Mouse (Mus musculus): ENCODE data around the gene 4833423E24Rik. TPM values are rescaled to one million over a fixed set of nuclear protein-coding genes. Genes with fewer than 3 reads are reported as not detected.

The 4833423E24Rik gene
- total RNA-seq (2021) = under 1 TPM; 0.20 to 0.21 TPM

DNA sequence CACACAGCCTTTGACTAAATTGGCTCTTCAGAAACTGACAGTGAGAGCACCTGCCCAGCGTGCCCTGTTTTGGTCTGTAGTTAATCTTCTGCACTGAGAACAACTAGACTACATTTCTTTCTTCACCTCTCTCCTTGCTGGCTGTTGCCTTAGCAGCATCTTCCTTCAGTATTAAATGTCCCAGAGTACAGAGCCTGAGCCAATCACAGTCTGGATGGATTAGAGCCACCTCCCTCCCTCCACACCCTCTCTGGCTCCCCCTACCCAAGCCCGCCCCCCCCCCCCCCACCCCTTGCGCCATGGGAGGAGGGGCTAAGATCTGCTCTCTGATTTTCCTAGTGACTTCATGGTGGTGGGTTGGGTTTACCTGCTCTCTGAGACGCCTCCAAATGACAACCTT is at the start of gene 4833423E24Rik:
Gene 4833423E24Rik, minus strand, starts transcription at position 146 of the 400 bp plus-strand sequence.
- no peak for DNase-seq (ENCODE audit: extremely low spot score in 1 of 2, low spot score in 1 of 2)

DNA sequence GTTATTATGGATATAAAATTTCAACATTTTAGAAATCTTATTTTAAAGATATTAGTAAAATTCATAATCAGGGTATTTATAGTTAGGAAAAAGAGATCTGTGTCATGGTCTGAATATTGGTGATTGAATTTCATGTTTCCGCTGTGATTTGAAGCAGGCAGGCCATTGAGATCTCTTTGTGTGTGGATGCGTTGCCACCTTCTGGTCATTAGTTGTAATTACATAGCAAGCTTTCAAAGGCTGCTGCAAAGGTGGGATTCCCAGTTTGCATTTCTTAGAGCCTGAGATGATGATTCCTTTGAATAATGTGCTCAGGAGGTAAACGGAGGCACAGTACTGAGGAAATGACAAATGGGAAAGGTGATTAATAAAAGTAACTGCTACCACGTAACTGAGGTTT is 42.4 kb upstream of the 4833423E24Rik start:
- DNase-seq (ENCODE audit: extremely low spot score in 1 of 2, low spot score in 1 of 2) = peak in 1 of 2 experiments; percentile 22

DNA sequence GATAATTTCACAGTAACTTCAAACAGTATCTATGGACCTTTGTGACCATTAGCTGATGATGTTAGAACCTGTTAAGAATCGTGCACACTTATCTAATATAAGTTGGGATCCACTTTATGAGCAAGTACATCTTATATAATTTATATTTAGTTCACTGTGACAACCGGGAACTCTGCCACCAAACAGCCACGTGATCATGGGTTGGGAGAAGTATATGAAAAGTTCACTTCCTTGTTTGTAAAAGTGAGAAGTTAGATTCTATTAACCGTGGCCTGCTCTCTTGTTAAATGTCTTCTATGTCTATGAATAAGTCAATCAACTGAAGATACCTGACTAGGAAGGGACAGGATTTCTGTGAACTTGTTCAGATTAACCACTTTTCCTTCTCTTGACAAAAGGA is 41.4 kb upstream of the 4833423E24Rik start:
- DNase-seq (ENCODE audit: extremely low spot score in 1 of 2, low spot score in 1 of 2) = no peak

DNA sequence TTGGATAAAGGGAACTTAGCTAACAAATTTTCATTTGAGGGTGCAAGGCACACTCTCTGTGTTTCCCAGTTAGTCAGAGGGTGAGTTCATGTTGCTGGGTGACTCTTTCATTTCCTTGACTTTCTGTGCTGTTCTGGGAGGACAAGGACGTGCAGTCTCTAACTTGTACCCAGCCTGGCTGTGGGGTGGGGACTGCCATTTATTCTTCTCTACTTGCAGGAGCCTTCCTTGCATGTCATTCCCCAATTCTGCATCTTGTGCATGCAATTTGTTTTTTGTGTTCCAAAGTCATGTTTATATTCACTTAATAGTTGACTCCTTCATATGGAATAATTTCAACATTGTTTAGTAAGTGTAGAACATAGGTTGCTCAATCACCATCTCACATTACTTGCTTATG is 36.0 kb upstream of the 4833423E24Rik start:
- DNase-seq (ENCODE audit: extremely low spot score in 1 of 2, low spot score in 1 of 2) = no peak

DNA sequence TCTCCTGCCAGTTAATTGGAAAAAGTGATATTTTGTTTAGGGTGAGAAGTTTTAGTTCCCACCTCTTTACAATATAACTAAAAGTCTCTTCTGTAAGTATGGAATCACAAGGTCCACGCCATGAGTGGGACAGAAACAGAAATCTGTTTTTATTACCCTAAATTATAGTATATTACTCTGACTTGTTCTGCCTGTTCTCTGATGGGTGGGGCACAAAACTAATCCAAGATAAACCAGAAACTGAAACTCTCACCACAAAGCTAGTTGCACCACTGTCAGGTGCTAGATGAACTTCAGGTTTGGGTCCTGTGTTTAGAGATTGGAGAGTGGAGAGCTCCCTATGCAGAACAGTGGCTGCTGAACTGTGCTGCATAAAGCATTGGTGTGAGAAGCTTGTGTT is 15.1 kb upstream of the 4833423E24Rik start:
- no peak for DNase-seq (ENCODE audit: extremely low spot score in 1 of 2, low spot score in 1 of 2)

DNA sequence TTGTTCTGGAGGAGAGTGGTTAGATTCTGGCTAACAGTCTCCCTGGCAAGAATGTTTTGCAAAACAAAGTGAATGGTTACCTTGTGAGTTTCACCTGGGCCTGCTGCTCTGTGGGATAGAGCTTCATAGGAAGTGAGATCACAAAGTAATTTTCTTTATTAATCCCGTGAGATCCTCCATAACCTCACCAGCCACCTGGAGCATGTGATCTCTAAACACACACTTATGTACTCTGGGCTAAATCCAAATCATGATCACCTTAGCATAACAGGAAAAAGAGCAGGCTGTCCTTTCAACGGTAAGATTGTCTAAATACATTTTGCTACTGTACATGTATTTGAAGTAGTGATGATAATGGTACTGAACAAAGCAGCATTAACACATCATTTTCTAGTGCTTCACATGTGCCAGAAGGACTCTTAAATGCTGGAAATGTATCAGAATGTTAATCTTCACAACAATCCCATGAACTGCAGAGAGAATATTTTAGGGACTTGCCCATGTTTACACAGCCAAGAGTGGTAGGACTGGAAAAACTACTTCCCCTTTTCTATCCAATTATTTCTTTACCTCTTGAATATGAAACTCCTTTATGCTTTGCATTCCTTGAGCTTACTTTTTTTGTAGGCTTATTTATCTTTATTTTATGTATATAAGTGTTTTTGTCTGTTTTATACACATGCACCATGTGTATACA is 13.4 kb upstream of the 4833423E24Rik start:
- no peak for DNase-seq (ENCODE audit: extremely low spot score in 1 of 2, low spot score in 1 of 2)

DNA sequence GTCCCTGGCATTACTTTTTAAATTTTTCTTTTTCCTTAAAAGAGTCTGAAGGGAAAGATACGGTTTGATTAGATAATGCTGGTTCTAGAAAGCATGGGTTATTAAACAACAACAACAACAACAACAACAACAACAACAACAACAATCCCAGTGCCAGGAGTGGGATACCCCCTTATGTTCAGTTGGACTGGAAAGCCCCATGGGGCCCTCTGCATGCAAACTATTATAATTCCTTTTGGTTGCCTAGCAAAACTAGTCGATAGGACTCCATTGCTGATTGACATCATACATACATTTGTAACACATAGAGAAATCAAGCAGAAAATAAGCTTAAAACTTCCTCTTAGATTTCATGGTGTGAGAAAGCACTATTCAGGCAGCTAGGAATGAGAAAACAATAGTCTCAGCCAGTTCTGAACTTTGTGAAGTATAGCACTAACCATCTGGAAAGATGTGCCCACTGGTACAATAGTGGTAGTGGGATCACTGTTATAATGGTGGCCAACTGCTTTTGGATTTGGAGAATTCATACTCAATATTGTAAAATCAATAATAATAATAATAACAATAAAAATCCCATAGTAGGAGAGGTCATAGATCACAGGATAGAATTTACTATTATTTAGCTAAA is 4.2 kb upstream of the 4833423E24Rik start:
- no peak for DNase-seq (ENCODE audit: extremely low spot score in 1 of 2, low spot score in 1 of 2)

DNA sequence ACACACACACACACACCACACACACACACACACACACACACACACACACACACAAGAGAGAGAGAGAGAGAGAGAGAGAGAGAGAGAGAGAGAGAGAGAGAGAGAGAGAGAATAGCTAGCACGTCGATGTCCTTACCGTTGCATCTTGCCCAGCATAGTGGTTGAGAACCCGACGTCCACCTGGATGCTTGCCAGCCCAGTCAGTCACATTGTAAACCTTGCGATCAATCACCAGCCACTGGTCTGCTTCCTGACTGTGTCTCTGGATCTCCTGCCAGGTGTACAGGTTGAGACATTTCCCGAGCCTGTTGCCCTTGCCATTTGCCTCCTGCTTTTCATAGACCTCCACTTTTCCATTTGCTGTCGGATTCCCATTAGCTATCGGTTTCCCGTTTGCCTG is 532 bp downstream of the 4833423E24Rik start:
- no peak for DNase-seq (ENCODE audit: extremely low spot score in 1 of 2, low spot score in 1 of 2)

DNA sequence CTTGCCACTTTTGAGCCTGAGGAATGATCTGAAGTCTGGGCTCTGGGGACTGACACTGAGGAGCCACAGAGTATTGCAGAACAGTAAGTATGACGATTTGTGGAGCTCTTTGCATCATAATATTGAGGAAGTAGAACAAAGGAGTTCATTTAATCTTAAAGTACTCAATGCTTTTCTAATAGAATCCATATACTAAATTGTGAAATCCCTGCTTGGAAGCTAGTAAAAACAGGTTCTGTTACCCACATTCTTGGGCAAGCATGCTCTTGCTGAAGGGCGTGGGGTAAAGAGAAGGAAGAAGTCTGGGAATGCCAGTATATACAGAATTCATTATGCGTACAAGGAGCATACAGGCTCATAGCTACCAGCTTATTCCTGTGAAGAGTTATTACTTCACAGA is 8.4 kb downstream of the 4833423E24Rik start:
- no peak for DNase-seq (ENCODE audit: extremely low spot score in 1 of 2, low spot score in 1 of 2)

DNA sequence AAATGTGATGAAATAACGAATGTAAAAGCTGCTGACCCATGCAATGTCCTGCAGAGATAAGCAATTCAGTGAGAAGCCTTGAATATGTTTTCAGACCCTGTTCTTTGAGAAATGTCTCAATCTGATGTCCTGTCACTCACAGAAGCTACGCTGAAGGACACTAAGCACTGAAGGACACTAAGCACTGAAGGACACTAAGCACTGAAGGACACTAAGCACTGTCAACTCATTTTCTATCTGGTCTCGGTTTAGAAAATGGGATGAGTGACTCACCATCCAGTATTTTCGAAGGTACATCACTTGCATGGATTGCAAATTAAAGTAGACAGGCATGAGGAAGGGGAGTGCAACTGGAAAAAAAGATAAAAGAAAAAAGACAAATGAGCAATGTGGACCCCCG is 28.4 kb downstream of the 4833423E24Rik start:
- no peak for DNase-seq (ENCODE audit: extremely low spot score in 1 of 2, low spot score in 1 of 2)

DNA sequence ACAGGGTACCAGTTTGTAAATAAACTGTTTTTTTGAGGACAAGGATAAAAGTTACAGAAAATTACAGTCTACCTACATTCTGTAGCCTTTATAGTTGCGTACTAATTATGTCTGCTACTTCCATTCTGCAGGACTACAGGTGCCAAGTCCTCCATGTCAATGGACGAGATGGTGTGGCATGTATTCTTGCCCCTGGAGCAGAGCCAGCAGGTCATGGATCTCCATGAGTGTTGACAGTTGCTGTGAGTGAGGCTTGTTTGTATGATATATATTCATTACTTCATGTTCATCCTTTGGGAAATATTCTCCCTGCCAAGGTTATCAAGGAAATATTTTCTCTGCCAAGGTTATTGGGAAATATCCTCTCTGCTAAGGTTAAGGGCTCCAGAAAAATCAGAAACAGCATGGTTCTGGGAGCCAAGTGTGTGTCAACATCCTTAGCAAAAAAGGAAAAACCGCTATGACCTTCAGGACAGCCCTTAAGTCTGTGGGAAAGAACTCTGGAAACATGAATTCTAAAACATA is 52.0 kb downstream of the 4833423E24Rik start:
- DNase-seq (ENCODE audit: extremely low spot score in 1 of 2, low spot score in 1 of 2) = no peak

DNA sequence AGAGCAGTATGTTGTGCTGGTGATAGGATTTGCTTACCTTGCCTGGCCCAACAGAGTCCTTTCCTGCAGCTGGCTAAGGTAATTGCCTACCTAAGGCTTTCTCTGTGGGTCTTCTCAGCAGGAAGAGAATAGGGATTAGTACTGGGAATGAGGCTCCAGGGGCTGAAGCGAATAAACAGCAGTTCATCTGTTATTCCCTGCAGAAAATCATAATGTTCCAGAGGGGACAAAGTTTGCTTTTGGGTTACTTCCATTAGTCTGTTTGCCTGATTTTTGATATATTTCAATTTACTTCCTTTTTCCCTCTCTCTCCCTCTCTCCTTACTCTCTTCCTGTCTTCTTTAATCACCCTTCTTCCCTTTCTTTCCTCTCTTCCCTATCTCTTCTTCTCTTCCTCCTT is 75.3 kb downstream of the 4833423E24Rik start, which contains the start of gene Olfr995:
Gene Olfr995, minus strand, starts transcription at position 101 of the 400 bp plus-strand sequence.
- DNase-seq (ENCODE audit: extremely low spot score in 1 of 2, low spot score in 1 of 2) = no peak

DNA sequence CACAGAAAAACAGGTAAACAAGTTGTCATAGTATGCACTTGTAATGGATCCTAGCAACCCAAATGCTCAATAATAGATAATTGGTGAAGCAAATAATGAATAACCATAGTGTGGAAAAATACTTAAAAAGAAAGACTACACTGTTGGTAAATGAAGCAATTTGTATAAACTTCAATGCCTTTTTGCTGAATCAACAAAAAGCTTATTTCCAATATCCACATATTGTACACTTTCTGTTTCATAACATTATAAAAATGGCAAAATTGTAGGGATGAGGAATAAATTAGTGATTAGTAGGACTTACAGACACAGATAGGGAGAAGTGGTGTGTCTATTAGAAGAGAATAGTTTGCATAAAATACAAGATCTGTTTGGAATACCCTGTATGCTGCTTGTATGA is 76.3 kb downstream of the 4833423E24Rik start:
- DNase-seq (ENCODE audit: extremely low spot score in 1 of 2, low spot score in 1 of 2) = no peak

DNA sequence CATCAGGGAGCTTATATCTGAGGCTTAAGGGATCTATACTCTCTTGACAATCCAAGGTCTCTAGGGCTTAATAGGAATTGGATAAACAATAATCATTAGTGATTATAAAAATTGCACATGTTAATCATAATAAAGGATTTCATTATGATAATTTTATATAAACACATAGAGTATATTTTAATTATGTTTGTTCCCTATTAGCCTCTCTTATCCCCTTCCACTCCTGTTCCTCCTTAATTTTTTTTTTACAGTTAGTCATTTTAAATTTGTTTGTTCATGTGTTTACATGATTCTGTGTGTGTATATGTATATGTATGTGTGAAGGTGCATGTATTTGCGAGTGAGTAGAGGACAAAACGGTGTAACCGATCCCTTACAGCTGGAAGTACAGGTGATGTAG is 82.5 kb downstream of the 4833423E24Rik start, which contains the start of gene Olfr994:
Gene Olfr994, minus strand, starts transcription at position 101 of the 400 bp plus-strand sequence.
- DNase-seq (ENCODE audit: extremely low spot score in 1 of 2, low spot score in 1 of 2) = no peak

Other genes starting within 250 kb of the 4833423E24Rik start
- not detected for gene Olfr987, start 179.7 kb downstream of the 4833423E24Rik start, total RNA-seq (2021)
- gene Olfr988, start 155.8 kb downstream of the 4833423E24Rik start, total RNA-seq (2021) = not detected
- gene Olfr992, start 109.6 kb downstream of the 4833423E24Rik start, total RNA-seq (2021) = not detected
- not detected for gene Olfr993, start 104.1 kb downstream of the 4833423E24Rik start, total RNA-seq (2021)
- not detected for gene Olfr994, start 82.6 kb downstream of the 4833423E24Rik start, total RNA-seq (2021)
- not detected for gene Olfr995, start 75.4 kb downstream of the 4833423E24Rik start, total RNA-seq (2021)
- gene Olfr996, start 60.2 kb upstream of the 4833423E24Rik start, total RNA-seq (2021) = not detected
- gene Olfr998, start 69.9 kb upstream of the 4833423E24Rik start, total RNA-seq (2021) = not detected
- gene Olfr1000, start 92.9 kb upstream of the 4833423E24Rik start, total RNA-seq (2021) = not detected
- not detected for gene Olfr1002, start 131.7 kb upstream of the 4833423E24Rik start, total RNA-seq (2021)
- gene Olfr154, start 145.4 kb upstream of the 4833423E24Rik start, total RNA-seq (2021) = not detected
- gene Olfr1006, start 159.7 kb upstream of the 4833423E24Rik start, total RNA-seq (2021) = not detected
- gene Olfr1008, start 170.4 kb upstream of the 4833423E24Rik start, total RNA-seq (2021) = not detected
- not detected for gene Olfr1009, start 196.4 kb upstream of the 4833423E24Rik start, total RNA-seq (2021)
- gene Olfr1012, start 243.7 kb upstream of the 4833423E24Rik start, total RNA-seq (2021) = not detected
- not detected for gene Olfr1013, start 248.1 kb upstream of the 4833423E24Rik start, total RNA-seq (2021)

All from layer of hippocampus, postnatal 25 days (tissue).